Mouse (Mus musculus): ENCODE measurements at regions not wholly inside any gene's neighbourhood (a gene's known extent, or its start where the extent isn't known, plus 50 kb on each side); places are given as distances from the start of the nearest gene placed in this dataset.
A peak's percentile ranks its signal among the peaks of the same experiment; 100 is the strongest.

- WGBS: 3% methylated on average over 15 of the region's 15 CpGs
- peak; percentile 66; the same call in 1 of the 2 replicates for ATAC-seq (ENCODE audit: insufficient read depth, low FRiP score, low read depth)
- H3K9ac ChIP-seq: no peak overlapping the region
- H3K9me3 ChIP-seq: no peaks in the 10 kb centered on the region
- H3K4me3 ChIP-seq (replicated peaks): no peak overlapping the region
- H3K27ac ChIP-seq: no peak overlapping the region
- no peaks in the 10 kb centered on the region for H3K27me3 ChIP-seq (replicated peaks)
- peak overlapping the region; percentile 41 for H3K4me2 ChIP-seq
- no peaks in the 10 kb centered on the region for H3K4me1 ChIP-seq
- H3K36me3 ChIP-seq: no peaks in the 10 kb centered on the region
Measured at GRCm38 (mm10) chr2:95232135-95232772, 794.3 kb upstream of the Api5 start.

GRCm38 (mm10) chr2:95231739-95232134 is 793.8 kb upstream of the Api5 start:
- ATAC-seq (ENCODE audit: insufficient read depth, low FRiP score, low read depth): no peak
- Histone ChIP-seq H3K9me3 (no peaks in the 10 kb centered on the region), H3K4me1 (no peaks in the 10 kb centered on the region), H3K36me3 (no peaks in the 10 kb centered on the region), H3K27ac (no peak overlapping the region), H3K27me3 (replicated peaks) (no peaks in the 10 kb centered on the region), H3K9ac (no peak overlapping the region), H3K4me2 (no peak overlapping the region), H3K4me3 (replicated peaks) (no peak overlapping the region)
- 25% methylated on average over 9 of the region's 9 CpGs for WGBS

- no peak for ATAC-seq (ENCODE audit: insufficient read depth, low FRiP score, low read depth)
- Histone ChIP-seq H3K4me3 (replicated peaks) (no peak overlapping the region), H3K27ac (no peak overlapping the region), H3K4me1 (no peaks in the 10 kb centered on the region), H3K9me3 (no peaks in the 10 kb centered on the region), H3K36me3 (no peaks in the 10 kb centered on the region), H3K4me2 (no peak overlapping the region), H3K9ac (no peak overlapping the region), H3K27me3 (replicated peaks) (no peaks in the 10 kb centered on the region)
- 53% methylated on average over 2 of the region's 2 CpGs for WGBS
Measured at GRCm38 (mm10) chr2:95229386-95229785, 791.5 kb upstream of the Api5 start.

GRCm38 (mm10) chr2:95210216-95210941 is 772.4 kb upstream of the Api5 start:
- Histone ChIP-seq H3K9me3 (no peaks in the 10 kb centered on the region), H3K4me1 (no peaks in the 10 kb centered on the region), H3K4me2 (no peak overlapping the region), H3K9ac (no peak overlapping the region), H3K27ac (no peak overlapping the region), H3K36me3 (no peaks in the 10 kb centered on the region), H3K27me3 (replicated peaks) (no peaks in the 10 kb centered on the region), H3K4me3 (replicated peaks) (no peak overlapping the region)
- ATAC-seq (ENCODE audit: insufficient read depth, low FRiP score, low read depth): no peak
- WGBS: 26% methylated on average over 4 of the region's 4 CpGs

All from stomach, embryonic 15.5 days (tissue).